Mouse (Mus musculus): ENCODE results near the gene Sh3rf3. TPM values are rescaled to one million over a fixed set of nuclear protein-coding genes. Genes with fewer than 3 reads are reported as not detected.

Gene Sh3rf3
- polyA plus RNA-seq, 2 experiments from 2014 or later: not detected

DNA sequence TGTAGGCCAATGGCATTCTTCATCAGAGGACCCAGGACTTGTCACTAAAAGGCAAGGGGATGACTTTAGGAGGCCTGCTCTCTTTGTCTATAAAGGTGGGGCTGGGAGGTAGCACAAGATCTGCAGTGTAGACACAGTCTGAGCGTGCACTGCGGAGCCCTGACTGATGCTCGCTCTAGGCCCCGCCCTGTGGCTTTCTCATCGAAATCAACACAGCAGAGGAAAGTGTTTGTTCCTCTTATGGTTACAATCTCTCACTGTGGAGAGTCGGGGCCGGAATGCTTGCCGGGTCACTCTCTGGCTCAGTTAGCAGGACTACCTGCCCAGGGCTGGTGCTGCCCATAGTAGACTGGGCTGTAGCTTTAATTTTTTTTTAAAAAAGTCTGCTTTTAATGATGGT lies 299.6 kb downstream of the Sh3rf3 start:
- no peak for ATAC-seq

DNA sequence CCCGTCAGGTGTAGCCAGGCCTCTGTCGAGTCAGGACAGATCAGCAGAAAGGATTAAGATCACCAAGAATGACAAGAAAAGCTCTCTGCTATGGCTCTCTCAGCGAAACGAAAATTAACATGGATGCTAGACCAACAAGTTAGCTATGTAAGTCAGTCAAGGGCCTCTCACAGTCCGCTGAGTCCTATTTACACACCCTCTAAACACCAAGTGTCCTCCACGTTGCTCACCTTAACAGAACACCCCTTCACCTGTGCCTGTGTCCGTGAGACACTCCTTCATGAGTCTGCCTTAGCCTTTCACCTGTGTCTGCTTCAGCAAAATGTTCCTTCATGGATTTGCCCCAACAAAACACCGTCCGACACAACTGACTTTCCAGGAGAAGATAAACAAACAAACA lies 300.2 kb downstream of the Sh3rf3 start:
- no peak for ATAC-seq

DNA sequence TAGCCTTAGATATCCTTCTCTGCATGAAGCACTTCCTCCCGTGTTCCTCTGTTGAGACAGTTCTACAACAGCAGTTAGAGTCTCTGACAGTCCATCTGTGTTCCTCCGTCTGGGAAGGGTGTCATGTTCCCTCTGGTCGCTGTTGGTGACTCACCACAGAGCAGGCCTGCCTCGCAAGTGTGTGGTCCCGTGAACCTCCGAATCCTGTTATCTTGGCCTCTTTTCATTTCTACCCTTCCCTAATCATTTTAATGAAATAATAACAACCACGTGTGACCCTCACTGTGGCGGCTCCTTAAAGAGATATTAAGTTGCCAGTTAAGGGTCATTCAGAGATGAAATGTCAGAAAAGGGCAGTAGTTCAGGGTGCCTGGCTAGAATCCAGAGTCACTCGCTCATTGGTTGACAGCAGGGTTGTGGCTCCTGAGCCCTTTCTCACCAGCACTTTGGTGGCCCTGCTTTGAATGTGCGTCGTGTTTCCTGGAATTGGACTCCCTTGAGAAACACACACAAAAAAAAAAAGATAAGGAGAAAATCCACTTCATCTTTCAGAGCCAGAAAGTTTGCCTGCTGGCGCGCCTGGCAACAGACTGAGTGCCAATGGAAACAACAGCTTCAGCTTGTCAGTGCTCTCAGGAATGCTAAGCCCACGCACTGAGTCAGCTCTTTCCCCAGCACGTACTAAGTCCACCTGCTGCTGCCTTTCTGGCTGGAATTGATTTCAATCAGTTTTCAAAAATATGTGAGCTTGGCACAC lies 301.6 kb downstream of the Sh3rf3 start:
- no peak for ATAC-seq

DNA sequence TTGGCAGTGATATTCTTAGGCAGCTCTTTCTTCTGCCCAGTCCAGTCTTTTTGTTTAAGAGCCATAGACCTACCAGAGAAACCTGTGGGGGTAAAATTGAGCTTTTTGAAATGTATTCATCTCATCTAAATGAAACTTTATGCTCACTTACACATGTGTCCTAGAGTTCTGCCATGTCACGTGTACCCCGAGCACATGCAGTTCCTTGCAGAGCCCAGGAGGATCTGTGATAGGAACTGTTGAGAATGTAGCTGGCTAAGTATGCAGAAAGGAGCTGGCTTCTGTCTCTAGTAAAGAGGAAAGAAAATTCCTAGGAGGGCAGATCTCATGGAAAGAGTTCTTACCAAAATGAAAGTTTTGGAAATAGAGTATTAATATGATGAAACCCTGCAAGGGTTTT lies 302.5 kb downstream of the Sh3rf3 start:
- no peak for ATAC-seq

DNA sequence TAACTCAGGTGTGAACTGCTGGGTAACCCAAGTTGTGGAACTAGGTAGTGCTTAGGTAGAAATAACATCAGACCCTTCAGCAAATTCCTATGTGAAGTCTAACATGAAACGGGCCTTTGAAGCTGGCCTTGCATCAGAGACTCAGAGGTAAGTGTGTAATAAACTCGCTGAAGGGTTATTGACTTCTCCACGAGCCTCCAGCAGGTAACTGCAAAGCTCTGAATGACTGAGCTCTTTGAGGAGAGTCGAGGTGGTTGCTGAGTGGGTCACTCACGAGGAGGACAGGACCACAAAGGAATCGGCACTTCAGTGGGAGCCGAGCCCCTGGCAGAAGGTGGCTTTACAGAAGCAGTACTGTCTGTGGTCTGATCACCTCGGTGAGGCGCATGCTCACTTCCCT lies 303.2 kb downstream of the Sh3rf3 start:
- ATAC-seq: no peak

DNA sequence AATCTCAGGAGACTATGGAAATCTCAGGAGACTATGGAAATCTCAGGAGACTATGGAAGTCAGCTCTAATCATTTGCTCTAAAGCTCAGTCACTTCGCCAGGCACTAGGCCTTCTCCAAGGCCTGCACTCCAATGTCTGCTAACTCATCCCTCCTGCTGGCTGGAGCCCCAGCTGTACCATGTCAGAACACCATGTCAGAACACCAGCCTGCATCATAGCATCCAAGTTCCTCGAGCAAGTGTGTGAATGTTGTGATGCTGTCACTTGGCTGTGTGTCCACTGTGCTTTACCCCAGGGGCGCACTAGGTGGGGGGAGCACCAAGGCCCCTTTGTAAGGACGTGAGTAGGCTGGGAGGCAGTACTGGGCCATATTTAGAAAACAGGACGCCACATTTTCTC lies 304.4 kb downstream of the Sh3rf3 start:
- ATAC-seq: no peak

DNA sequence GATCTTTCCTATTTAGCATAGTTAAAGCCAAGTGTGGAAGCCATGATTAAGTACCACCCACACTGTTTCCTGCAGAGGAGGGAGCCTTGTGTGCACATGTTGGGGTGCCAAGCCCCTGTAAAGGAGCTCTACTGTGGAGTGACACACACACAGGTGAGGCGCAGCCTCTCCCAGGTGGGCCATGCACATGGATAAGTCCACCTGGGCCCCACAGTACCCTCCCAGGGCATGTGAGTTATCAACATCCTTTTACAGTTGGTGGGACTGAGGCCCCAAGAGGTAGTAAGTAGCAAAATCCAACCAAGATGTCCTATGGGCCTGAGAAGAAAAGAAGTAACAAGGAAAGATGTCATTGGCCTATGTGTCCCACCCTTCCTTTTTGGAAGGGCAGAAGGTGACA lies 305.8 kb downstream of the Sh3rf3 start:
- ATAC-seq: no peak

DNA sequence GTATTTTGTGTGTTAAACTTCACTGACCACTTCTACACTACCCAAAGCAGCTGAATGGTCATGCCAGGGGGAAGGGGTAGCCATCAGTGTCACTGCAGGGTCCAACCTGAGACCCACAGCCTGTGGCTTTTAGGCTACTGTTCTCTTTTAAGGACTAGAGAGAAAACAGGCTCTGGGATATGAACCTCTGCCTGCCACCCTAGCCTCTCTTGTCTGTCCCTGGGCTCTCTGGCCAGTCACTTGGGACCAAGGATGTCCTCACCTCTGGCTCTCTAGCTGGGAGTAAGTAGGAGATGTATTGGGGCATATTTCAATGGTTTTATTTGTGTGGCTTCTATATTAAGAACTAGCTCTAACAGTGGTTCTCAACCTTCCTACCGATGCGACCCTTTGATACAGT lies 306.7 kb downstream of the Sh3rf3 start:
- no peak for ATAC-seq

DNA sequence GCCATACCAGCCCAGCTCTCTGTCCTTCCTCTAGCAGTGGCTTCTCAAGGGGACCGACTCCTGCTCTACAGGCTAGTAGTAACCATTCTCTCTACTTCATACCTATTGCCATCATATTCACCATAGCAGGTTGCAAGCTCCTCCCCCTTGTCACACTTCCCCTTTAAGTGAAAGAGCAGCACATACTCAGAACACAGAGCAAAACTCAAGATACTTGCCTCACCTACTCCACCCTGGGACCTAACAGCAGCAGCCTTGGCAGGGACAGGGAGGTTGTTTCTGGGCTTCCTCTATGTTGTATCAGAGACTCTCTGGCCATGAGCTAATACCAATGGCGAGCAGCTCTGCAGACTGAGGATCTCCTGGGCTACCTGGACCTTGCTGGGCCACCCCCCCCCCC lies 312.3 kb downstream of the Sh3rf3 start:
- no peak for ATAC-seq

DNA sequence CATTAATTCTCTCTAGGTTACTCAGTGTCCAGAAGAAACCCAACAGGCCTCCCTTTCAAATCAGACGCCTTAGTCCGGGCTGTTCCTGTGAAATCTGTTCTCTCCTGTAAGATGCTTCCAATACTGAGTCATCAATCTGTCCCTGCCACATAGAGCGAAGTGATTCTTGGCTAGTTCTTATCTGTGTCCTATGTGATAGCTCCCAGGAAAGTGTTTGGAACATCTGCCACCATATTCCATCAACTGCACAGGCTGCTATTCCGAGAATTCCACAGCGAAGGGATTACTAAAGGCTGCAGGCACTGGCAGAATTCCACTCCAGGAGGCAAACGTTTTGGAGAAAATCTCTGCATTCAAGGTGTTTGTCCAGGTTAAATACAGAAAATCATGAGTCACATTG lies 314.5 kb downstream of the Sh3rf3 start:
- ATAC-seq: no peak

DNA sequence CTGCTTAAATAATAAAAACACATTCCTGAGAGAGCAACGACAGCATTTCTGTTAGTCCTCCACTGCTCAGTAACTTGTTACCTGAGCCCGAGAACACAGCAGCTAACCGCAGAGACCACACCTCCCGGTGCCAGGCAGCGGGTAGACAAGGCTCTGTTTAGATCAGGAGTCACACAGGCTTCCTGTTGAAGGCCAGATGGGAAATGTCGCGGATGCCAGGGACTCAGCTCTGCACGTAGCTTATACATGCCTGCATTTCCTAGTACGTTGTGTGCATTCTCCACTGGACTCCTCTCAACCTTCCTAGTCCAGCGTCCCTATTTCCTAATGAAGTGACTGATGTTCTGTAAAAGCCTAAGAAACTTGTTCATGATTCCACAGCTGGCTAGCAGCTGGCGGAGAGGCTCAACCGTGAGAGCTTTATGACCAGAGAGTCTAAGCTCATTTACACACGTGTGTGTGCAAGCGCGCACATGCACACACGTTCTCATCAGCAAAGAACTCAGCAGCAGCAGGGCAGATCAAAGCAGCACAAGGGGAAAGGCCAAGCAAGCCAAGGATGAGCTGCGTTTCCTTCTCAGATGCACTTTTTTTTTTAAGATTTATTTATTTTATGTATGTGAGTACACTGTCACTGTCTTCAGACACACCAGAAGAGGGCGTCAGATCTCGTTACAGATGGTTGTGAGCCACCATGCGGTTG lies 318.9 kb downstream of the Sh3rf3 start:
- ATAC-seq: no peak

DNA sequence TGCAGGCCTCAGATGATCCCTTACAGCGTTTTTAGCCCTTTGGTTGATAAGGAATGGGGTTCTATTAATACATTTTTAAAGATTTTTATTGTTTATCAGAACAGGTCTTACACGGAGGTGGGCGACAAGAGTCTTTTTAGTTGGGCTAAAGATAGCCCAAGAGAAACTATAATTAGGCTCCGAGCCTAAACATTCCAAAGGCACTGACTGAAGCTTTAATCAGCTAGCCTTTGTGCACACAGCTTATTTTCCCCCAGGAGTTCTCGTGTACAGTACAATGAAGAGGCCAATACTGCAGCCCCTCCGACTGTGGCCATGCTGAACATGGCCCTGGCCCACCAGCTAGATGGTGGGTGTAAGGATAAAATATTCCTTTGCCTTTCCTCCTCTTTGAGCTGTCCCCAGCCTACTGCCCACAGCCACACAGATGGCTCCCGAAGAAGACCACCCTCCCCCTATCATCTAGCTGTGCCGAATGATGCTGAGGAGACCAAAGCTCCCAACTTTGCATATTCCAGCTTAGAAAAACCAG lies 320.4 kb downstream of the Sh3rf3 start:
- no peak for ATAC-seq

DNA sequence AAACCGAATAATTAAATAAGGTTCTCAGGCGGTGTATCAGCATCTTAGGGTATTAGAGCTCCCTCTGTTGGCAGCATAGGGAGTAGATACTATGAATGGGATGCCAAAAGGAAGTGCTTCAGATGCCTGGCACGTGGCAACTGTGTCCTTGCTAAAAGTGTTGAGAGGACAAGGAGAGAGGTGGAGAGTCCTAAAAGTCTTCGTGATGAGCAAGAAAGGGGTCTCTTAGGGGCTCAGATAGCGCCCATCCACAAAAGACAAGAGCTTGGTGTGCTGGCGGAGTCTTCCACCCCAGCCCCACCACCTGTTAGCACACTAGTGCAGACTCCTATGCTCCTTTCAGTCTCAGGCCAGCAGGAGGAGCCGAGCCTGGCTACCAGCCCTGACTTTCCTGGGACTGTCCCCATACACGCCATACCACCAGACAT lies 336.8 kb downstream of the Sh3rf3 start:
- no peak for ATAC-seq

DNA sequence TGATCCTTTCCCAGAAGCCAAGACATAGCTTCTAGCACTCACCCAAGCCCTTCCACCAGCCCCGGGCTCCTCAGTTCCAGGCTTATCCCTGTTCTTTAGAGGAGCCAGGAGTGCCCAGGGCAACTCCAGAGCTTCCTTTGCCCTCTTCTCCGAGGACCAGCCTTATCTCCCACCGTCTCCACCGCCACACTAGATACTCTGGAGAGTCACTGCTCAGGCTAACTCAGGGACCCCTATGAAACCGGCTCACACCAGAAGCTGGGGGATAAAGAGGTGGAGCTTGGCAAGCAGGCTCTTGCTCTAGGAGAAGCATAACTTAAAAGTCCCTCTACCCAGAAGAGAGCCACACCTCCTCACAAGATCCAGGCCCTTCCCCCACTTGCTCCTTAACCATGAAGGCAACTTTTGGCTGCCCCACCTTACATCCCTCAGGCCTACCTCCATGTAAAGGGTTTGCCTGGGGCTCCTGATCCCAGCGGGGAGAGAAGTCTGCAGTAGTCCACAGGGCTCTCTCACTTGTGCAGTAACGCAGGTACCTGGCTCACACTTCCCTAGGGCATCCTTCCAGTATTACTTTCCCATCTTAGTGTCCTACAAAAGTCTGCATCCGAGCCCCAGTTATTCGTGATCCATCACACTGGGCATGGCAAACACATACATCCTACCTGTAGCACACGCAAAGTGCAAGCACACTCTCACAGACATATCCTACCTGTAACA lies 337.9 kb downstream of the Sh3rf3 start:
- no peak for ATAC-seq

DNA sequence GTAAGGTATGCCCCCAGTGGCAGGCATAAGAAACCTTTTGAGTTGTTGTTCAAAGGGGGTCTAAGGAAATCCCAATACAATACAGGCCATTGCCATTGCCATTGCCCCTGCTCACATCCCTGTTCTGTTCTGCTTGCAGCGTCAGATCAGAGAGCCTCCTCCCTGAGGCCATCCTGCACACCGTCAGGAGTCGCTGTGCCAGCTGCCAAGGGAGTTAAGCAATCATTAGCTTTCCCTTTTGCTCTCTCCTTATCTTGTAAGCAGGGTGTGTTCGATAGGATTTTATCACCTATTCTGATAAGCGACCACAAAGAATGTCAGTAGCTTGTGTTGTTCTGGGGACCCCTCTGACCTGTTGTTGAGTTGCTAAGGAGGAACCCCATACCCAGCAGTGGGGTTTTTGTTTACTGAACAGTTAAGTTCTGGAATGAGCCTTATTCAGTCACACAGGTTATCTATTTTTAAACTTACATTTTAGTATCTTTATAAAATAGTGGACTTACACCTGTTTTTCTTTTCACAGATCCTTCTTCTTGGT lies 339.5 kb downstream of the Sh3rf3 start:
- ATAC-seq: no peak

DNA sequence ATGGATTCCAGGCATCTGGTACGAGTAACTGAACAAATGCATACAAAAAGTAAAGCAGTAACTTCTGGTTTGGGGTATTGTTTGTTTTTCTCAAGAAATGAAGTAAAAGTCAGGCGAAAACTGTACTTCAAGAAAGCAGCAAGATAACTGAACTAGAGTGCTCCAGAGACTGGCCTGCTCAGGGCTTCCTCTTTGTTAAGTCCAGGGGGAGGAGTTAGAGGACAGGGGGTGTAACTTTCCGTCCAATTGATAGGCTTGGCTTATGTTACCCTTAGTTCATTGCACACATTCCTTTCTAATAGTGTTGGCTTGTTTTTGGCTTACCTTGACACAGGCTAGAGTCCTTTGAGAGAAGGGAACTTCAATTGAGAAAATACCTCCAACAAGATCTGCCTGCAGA lies 345.5 kb downstream of the Sh3rf3 start:
- ATAC-seq: no peak

DNA sequence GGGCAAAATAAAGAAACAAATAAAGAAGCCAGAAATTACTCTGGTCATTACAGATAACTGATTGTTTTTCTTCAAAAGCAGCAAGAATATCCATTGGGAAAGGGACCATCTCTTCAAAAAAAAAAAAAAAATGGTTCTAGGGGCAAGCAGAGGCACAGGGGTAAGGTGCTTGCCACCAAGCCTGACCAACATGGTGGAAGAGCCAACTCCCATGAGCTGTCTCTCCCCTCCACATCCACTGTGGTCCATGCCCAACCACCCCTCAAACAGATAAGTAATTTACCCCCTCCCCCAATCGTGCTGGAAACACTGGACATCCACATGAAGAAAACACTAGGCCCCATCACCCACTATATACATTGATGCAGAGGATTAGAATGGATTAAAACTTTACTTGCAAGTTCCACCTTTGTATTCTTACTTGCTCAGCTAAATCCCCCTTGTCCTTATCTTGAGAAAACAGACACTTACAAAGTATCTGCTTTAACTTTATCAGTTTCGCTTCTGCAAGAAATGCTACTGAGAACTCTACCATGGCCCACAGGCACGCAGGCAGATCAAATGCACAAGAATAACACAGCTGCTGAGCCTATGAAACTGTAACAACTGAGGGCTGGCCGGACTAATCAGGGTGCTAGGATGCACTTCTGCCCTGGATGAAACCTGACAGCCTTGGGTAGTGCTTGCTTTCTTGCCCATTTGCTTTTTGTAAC lies 349.2 kb downstream of the Sh3rf3 start:
- ATAC-seq: no peak

DNA sequence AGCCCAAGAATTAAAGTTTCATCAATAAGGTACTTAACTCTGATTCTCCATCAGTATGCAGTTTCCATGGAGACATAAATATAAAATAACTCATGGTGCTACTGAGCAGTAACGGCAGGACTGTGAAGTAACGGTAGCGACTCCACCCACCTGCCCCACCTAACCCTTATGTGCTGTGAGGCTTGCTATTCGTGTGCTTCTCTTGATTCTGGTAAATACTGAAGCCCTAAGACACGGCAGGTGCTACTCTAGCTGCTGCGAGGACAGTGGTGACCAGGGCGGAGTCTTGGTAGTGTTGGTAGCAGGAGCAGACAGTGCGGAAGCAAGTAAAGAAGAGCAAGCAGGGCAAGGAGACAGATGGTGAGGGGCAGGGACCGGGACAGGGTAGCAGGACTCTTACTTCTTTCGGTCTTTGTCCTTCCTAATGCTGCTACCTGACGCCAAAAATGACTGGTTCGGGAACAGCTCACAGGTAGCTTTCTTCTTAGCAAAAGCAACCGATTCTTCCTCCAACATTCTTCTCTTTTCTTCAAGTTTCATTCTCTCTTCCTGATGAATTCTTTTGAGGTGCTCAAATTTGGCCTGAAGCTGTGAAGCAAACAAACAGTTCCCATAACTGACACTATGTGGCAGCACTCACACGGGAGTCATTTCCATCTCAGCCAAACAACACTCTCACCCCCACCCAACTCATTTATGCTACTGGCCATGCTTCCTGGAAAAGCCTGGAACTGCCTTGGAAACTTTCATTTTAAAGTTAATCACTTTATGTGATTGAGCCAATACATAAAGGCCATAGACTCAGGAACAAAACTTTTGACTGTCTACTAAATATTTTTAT lies 353.2 kb downstream of the Sh3rf3 start:
- no peak for ATAC-seq

DNA sequence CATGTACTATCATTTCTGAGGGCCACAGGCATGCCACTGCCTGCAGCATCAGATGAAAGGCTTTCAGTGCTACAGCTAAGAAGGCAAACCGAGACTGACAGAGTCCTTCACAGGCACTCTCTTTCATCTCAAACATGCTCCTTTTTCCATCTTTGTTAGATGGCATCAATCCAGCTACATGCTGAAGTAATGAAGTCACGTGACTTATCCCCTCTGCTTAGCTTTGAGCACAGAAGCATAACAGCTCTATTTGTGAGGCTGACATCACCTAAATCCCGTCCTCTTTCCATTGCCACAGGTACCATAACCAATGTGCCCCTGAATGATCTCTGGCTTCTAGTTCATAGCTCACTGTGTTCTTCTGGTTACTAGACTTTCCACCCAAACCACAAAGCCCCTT lies 357.9 kb downstream of the Sh3rf3 start:
- ATAC-seq: no peak

DNA sequence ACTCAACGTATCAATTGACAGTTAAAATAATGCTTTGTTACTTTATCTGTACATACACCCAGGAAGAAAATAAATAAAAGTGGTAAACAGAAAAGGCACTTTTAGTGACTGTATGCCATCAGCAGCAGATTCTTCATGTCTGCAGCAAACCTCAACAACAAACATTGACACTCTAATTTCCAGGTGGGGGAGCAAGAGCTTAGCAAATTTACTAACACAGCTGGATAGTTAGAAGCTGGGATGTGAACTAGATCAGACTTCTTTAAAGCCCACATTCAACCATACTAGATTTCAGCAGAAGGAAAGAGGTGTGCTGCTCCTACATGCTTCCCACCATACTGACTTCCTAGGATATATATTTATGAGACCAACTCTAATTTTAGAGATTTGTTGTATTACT lies 359.4 kb downstream of the Sh3rf3 start:
- ATAC-seq: no peak

DNA sequence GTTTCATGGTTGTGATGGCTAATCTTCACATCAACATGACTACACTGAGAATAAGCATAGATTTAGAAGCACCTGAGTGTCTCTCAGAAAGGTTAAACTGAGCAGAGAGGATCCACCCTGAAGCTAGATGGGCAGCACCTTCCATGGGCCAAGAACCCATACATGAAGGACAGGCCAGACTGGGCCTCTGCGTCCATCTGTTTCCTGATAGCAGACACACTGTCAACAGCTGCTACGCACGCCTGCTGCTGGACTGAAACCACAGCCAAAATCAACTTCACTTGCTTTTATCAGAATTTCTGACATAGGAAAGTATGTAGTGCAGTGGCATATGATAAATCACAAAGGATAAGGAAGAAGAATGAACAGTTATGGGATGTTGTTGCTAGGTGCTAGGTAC lies 366.5 kb downstream of the Sh3rf3 start:
- no peak for ATAC-seq

DNA sequence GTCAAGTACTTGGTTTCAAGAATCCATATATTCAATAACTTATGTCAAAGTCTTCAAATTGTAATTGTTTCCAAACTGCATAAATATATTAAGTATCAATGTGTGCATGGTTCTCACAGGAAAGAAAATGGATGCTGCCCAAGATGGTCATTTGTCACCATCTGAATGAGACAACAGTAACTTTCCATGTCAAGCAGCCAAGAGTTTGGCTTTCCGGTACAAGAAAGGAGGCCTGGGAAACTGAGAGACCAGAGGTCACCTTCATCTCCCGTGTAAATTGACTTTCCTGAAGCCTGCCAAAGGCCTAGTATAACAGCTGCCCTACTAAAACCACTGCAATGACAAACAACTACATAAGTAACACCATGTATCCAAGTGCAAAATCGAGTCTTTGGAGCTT lies 369.1 kb downstream of the Sh3rf3 start:
- no peak for ATAC-seq

Measured in CD4-positive, CD25-positive, alpha-beta regulatory T cell, adult 4 months (primary cell).